ENCODE assay signal across 11 mouse cellular contexts in the genomic region with DNA sequence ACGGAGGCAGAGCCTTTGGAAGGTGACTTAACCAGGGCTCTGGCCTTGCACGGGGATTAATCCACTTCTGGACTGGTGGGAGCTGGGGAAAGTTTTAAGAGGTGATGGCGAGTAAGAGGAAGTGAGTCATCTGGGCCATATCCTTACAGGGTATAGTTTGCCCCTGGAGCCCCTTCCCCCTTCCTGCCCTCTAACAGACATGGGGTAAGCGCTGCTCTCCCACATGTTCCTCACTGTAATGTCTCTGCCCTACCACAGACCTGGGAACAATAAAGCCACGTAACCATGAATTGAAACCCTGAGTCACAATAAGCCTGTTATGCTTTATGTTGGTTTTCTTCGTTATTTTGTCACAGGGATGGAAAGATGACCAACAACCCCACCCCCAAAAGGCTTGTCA. TPM values are rescaled to one million over a fixed set of nuclear protein-coding genes. Genes with fewer than 3 reads are reported as not detected.
"Had no signal": no experiment of that assay in that cellular context is flagged by ENCODE, and none has a peak within 500 bp of the region (broad histone marks: within the 10 kb centered on the region; RNA-seq: fewer than 3 reads in every experiment).

No protein-coding gene starts in this region.

- DNase-seq: kidney, adult 11 months; kidney, adult 9 months; kidney, postnatal 36 days; liver, embryonic 13.5 days; liver, postnatal 0 days; lung, postnatal 14 days; midbrain, embryonic 14.5 days; right cerebral cortex, adult 18-20 months; right cerebral cortex, postnatal 25 days; thymus, postnatal 14 days had no signal

- ATAC-seq: liver, postnatal 0 days had no signal

RNA-seq across cellular contexts. Expression of a gene that starts 17.7 kb away (rescaled TPM):
- total RNA-seq: monocyte, adult 5-6 weeks had no signal
